Mouse (Mus musculus) liver, embryonic 11.5 days (tissue): Measurements from ENCODE around the gene Fbxo47. TPM values are rescaled to one million over a fixed set of nuclear protein-coding genes. Genes with fewer than 3 reads are reported as not detected.

Experiments used
- ATAC-seq: fragments of 200-750 bp; cut with Nextera tagmentation; replicated peaks from 2 replicates; pipeline ENCODE4 v1.8.0; 2017; ENCODE audit warnings: moderate number of reproducible peaks, mild to moderate bottlenecking, moderate TSS enrichment, moderate library complexity; ENCODE audit not compliant: low FRiP score
- DNase-seq: peaks from one replicate; pipeline ENCODE4 v3.0.0-alpha.2; 2017; ENCODE audit warnings: low spot score
- H3K27ac ChIP-seq: fragments of 300-500 bp; sonication (generic); 2 replicates; pipeline ENCODE4 v1.5.1; 2014; ENCODE audit warnings: mild to moderate bottlenecking, low read depth, low read length, control low read depth
- H3K27me3 ChIP-seq: fragments of 300-500 bp; sonication (generic); replicated peaks from 2 replicates; pipeline ENCODE4 v1.6.1; 2014; ENCODE audit warnings: low read length, mixed read lengths; ENCODE audit not compliant: control insufficient read depth, insufficient read depth
- H3K36me3 ChIP-seq: fragments of 300-500 bp; sonication (generic); 2 replicates; pipeline ENCODE4 v1.6.1; 2014; ENCODE audit warnings: mild to moderate bottlenecking, low read length, moderate library complexity, mixed read lengths; ENCODE audit not compliant: control insufficient read depth, insufficient read depth
- H3K4me1 ChIP-seq: fragments of 300-500 bp; sonication (generic); replicated peaks from 2 replicates; pipeline ENCODE4 v1.6.1; 2014; ENCODE audit warnings: low read length, mixed read lengths; ENCODE audit not compliant: control insufficient read depth, insufficient read depth
- H3K4me2 ChIP-seq: fragments of 300-500 bp; sonication (generic); 2 replicates; pipeline ENCODE4 v1.6.1; 2014; ENCODE audit warnings: mild to moderate bottlenecking, control low read depth, moderate library complexity
- H3K4me3 ChIP-seq: fragments of 300-500 bp; sonication (generic); 2 replicates; pipeline ENCODE4 v1.5.1; 2014; ENCODE audit warnings: low read depth, low read length, control low read depth
- H3K9ac ChIP-seq: fragments of 300-500 bp; sonication (generic); 2 replicates; pipeline ENCODE4 v1.6.1; 2014; ENCODE audit warnings: low read depth, low read length, control low read depth
- H3K9me3 ChIP-seq: fragments of 300-500 bp; sonication (generic); 2 replicates; pipeline ENCODE4 v1.6.1; 2016; ENCODE audit warnings: low read length, inconsistent platforms, mixed read lengths; ENCODE audit not compliant: control insufficient read depth
- WGBS: fragments of 180-500 bp; shearing (Covaris S2); extraction: QIAGEN DNeasy Blood & Tissue Kit; methylation state at CpG from one replicate; pipeline ENCODE4 v1.1.7; 2014; 5-methylcytosine and 5-hydroxymethylcytosine counted together
- polyA plus RNA-seq: library from polyadenylated mRNA; unstranded; fragments of >200 nt; fragmentation: Nextera tagmentation; extraction: Ambion mirVana; gene quantifications from 2 replicates; pipeline ENCODE4 v1.2.1, GENCODE M21; 2014

Gene Fbxo47
- polyA plus RNA-seq, 1 experiment from 2014 or later: 1.1 TPM

DNA sequence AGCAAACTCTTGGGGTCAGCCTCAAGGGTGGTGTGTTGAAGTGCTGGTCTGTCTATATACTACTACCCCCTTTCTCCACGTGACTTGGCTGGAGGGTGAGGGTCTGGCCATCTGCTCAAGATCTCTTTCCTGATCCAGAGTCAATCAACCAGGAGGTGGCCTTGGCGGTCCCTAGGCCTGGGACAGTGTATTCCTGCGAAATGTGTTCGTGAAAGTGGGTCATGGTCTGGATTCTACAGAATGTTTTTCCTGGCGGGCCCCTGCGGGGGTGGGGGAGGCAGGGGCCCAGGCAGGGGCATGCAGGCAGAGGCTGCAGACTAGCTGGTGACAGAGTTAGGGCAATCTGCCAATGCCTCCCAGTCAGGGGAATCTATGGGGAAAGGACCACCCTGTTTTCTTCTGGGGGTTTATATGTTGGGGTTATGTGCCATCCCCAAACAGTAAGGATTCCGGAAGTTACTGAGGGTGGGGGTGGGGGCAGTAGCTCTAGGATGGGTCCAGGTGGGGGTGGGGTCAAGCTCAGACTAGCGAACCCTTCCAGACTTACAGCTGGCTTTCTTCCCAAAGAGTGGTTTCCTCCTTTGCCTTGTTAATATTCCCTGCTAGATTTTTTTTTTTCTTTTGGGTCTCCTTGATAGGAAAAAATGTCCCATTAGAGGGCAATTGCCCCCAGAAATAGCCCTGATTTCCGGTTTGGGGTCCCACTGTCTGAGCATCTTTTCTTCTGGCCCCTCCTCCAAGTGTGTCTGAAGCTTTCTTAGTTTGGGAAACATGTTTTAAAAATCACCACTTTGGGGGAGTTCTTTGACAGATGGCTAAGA, 78.9 kb downstream of the Fbxo47 start:
- peaks cover 71% of the 10 kb centered on the region for H3K4me1 ChIP-seq
- H3K4me2 ChIP-seq: peak overlapping the region; percentile 2
- DNase-seq: no peak
- peak overlapping the region; percentile 63 for H3K27ac ChIP-seq
- no peak for ATAC-seq
- H3K9me3 ChIP-seq: no peaks in the 10 kb centered on the region
- no peak overlapping the region; the same call in 1 of the 2 replicates for H3K4me3 ChIP-seq
- H3K9ac ChIP-seq: peak overlapping the region; percentile 5; the same call in 1 of the 2 replicates
- peaks cover 12% of the 10 kb centered on the region; the same call in 1 of the 2 replicates for H3K36me3 ChIP-seq
- 35% methylated on average over 9 of the region's 9 CpGs for WGBS
- no peaks in the 10 kb centered on the region for H3K27me3 ChIP-seq

DNA sequence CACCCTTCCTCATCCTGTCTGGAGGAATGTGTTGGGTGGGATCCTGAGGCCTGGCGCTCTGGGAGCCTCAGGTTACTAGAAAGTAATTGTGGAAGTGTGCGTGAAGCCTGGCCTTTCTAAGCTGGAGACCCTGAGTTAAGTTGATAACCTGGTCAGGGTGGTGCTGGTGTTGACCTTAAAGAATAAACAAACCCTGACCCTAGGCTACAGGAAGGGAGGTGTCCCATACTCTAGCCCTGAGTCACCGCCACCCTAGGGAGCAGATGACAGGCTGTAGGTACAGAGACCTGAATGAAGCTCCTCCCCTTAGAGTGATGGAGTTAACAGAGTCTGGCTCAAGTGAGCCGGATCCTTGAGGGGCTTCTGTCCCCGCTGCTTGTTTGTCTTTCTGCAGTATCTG, 80.1 kb downstream of the Fbxo47 start:
- Histone ChIP-seq H3K4me3 (no peak overlapping the region), H3K4me2 (no peak overlapping the region; the same call in 1 of the 2 replicates), H3K4me1 (peaks cover 60% of the 10 kb centered on the region), H3K9ac (no peak overlapping the region), H3K27ac (no peak overlapping the region), H3K9me3 (no peaks in the 10 kb centered on the region), H3K27me3 (no peaks in the 10 kb centered on the region), H3K36me3 (peaks cover 10% of the 10 kb centered on the region; the same call in 1 of the 2 replicates)
- DNase-seq (no peak), ATAC-seq (no peak)
- 65% methylated on average over 5 of the region's 5 CpGs for WGBS

Other genes with a start within 250 kb of the Fbxo47 start
- 0.97 and 1.0 TPM in 2 replicates for gene Mllt6, start 220.7 kb downstream of the Fbxo47 start, polyA plus RNA-seq
- 18.0 and 21.9 TPM in 2 replicates for gene Cisd3, start 198.3 kb downstream of the Fbxo47 start, polyA plus RNA-seq
- gene Pcgf2, start 183.7 kb downstream of the Fbxo47 start, polyA plus RNA-seq: 10.3 and 13.2 TPM in 2 replicates
- 558 and 561 TPM in 2 replicates for gene Psmb3, start 180.8 kb downstream of the Fbxo47 start, polyA plus RNA-seq
- gene Pip4k2b, start 139.4 kb downstream of the Fbxo47 start, polyA plus RNA-seq: 0.95 and 1.7 TPM in 2 replicates
- 12.9 and 13.1 TPM in 2 replicates for gene Cwc25, start 117.6 kb downstream of the Fbxo47 start, polyA plus RNA-seq
- gene 1700001P01Rik, start 108.2 kb downstream of the Fbxo47 start, polyA plus RNA-seq: 0.64 TPM in 1 of 2 replicates, not detected in the other
- 756 and 842 TPM in 2 replicates for gene Rpl23, start 101.7 kb downstream of the Fbxo47 start, polyA plus RNA-seq
- 54.7 and 55.3 TPM in 2 replicates for gene Lasp1, start 85.2 kb downstream of the Fbxo47 start, polyA plus RNA-seq
- gene B230217C12Rik, start 43.4 kb downstream of the Fbxo47 start, polyA plus RNA-seq: 3.7 and 5.4 TPM in 2 replicates
- gene Plxdc1, start 102.3 kb upstream of the Fbxo47 start, polyA plus RNA-seq: 0.47 and 0.77 TPM in 2 replicates
- gene Arl5c, start 112.0 kb upstream of the Fbxo47 start, polyA plus RNA-seq: 24.0 and 31.2 TPM in 2 replicates
- 2.1 and 2.2 TPM in 2 replicates for gene Cacnb1, start 138.9 kb upstream of the Fbxo47 start, polyA plus RNA-seq
- 1,333 and 1,422 TPM in 2 replicates for gene Rpl19, start 142.6 kb upstream of the Fbxo47 start, polyA plus RNA-seq
- 0.22 and 0.43 TPM in 2 replicates for gene Stac2, start 169.3 kb upstream of the Fbxo47 start, polyA plus RNA-seq